Mouse (Mus musculus) MEL-GATA-1-ER (cell line): ENCODE results near the gene Slc44a3.

Experiments
- DNase-seq: peaks from one replicate; pipeline ENCODE4 v3.0.0-alpha.2; 2012; ENCODE audit warnings: low read depth; ENCODE audit errors: extremely low read depth

The Slc44a3 gene

GRCm38 (mm10) chr3:121461477-121461876 lies 70.7 kb downstream of the Slc44a3 start:
- DNase-seq = no peak

GRCm38 (mm10) chr3:121460473-121461193 lies 71.6 kb downstream of the Slc44a3 start:
- DNase-seq = no peak

GRCm38 (mm10) chr3:121458545-121459492 lies 73.4 kb downstream of the Slc44a3 start:
- no peak for DNase-seq

- DNase-seq = no peak
Observed at GRCm38 (mm10) chr3:121451404-121451803, 80.8 kb downstream of the Slc44a3 start.

- no peak for DNase-seq
Observed at GRCm38 (mm10) chr3:121449527-121449926, 82.7 kb downstream of the Slc44a3 start.

- DNase-seq = no peak
Observed at GRCm38 (mm10) chr3:121448606-121449005, 83.6 kb downstream of the Slc44a3 start.

GRCm38 (mm10) chr3:121448029-121448468 lies 84.2 kb downstream of the Slc44a3 start:
- DNase-seq = no peak

DNA sequence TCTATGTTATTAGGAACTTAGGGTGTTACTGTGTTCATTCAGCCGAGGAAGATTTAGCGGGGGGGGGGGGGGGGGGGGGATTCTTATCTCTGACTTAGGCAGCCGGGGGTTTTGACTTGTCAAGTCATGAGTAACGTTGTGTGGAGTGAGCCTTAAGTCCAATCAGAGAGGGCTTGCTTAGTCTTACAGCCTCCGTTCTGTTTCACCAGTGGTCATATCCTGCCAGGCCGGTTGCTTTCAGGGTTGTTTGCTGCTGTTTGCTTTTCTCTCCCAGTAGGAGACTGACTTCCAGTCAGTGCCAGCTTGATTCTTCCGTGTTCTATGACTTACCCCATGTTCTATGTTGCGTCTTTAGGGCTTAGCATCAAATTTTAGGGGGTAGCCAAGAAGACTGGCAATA lies 85.8 kb downstream of the Slc44a3 start:
- DNase-seq = peak; percentile 16

GRCm38 (mm10) chr3:121444414-121444813 lies 87.8 kb downstream of the Slc44a3 start:
- no peak for DNase-seq

GRCm38 (mm10) chr3:121443861-121444271 lies 88.3 kb downstream of the Slc44a3 start:
- no peak for DNase-seq

DNA sequence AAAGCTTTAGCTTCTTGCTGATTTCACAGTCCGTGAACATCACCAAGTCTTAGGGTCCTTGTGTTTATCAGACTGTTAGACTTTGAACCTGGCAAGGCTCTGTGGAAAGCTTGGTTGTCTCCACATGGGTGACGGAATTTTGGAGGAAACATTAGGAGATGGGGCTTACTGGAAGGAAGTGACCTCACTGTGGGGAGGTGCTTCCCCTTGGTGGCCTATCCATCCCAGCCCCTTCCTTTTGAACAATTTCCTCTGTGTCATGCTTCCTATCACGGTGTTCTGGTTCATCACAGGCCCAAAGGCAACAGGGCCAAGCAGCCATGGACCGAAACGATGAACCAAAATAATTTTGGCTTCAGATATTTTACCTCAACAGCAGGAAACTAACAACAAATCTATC lies 89.9 kb downstream of the Slc44a3 start:
- DNase-seq = no peak

GRCm38 (mm10) chr3:121441504-121441903 lies 90.7 kb downstream of the Slc44a3 start:
- DNase-seq = no peak

DNA sequence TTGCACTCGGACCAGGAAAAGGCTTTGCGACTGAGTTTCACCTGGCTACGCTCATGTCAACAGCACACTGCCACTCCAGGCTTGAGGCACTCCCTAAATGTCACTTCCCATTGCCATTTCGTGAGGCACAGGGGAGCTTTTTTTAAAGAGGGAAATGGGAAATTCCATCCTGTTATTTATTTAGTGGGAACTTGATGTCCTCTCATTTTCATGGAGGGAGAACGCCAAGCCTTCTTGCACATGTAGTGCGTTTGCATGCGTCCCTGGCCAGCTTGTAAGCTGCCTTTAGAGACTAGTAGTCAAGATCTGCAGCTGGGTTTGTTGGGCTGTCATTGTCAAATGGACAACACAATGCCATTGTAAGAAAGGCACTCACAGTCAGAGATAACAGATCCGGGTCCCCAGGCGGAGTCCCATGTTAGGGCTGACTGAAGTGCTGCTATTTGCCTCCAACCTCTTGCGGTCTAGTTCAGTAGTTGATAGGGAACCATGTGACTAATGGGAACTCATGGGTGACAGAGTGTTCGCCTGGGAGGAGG lies 92.5 kb downstream of the Slc44a3 start:
- DNase-seq = no peak

GRCm38 (mm10) chr3:121437996-121438395 lies 94.2 kb downstream of the Slc44a3 start:
- no peak for DNase-seq

DNA sequence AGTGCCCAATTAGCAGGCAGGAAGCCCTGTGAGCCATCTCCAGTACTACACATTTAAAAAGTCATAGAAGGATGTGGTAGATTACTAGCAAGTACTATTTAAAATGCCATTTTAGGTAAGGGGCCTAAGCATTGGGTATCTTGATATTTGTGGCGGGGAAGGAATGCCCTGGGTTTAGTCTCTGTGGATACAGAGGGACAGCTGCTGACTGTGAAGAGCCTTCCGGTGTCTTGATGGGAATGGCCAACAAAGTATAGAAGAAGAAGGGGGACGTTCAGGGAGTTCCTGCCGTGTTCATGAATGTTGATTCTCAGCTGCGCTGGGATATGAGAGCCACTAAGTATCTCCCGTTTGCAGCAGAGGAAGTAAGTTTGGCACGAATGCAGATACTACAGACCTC lies 95.1 kb downstream of the Slc44a3 start:
- DNase-seq = no peak

- no peak for DNase-seq
Observed at GRCm38 (mm10) chr3:121435296-121435695, 96.9 kb downstream of the Slc44a3 start.

GRCm38 (mm10) chr3:121433968-121434533 lies 98.2 kb downstream of the Slc44a3 start:
- DNase-seq = no peak

DNA sequence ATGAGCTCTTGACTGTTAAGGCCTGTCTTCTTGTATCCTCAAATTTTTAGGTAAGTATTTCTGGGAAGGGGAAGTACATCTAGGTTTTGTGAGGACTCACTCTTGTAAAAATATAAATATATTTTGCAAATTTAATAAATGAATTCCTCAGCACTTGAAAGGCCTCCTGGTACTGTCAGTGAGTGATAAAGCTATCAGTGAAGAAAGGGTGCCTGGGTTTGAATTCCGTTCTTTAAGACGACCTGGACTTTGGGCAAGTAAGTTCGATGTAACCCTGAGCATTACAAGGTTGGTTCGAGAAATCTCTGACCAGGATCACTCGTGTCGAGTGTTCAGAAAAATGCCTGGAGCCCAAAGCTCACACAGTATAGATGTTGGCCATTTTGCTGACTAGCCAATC lies 98.8 kb downstream of the Slc44a3 start:
- DNase-seq = no peak

GRCm38 (mm10) chr3:121430289-121430936 lies 101.8 kb downstream of the Slc44a3 start:
- DNase-seq = no peak

GRCm38 (mm10) chr3:121429469-121429868 lies 102.7 kb downstream of the Slc44a3 start:
- DNase-seq = no peak

GRCm38 (mm10) chr3:121428696-121429259 lies 103.4 kb downstream of the Slc44a3 start:
- no peak for DNase-seq
